Mouse (Mus musculus): ENCODE data around the gene Pheta2. TPM values are rescaled to one million over a fixed set of nuclear protein-coding genes. Genes with fewer than 3 reads are reported as not detected.

Pheta2 gene
- polyA plus RNA-seq, 1 experiment from 2014 or later = 5.4 TPM

DNA sequence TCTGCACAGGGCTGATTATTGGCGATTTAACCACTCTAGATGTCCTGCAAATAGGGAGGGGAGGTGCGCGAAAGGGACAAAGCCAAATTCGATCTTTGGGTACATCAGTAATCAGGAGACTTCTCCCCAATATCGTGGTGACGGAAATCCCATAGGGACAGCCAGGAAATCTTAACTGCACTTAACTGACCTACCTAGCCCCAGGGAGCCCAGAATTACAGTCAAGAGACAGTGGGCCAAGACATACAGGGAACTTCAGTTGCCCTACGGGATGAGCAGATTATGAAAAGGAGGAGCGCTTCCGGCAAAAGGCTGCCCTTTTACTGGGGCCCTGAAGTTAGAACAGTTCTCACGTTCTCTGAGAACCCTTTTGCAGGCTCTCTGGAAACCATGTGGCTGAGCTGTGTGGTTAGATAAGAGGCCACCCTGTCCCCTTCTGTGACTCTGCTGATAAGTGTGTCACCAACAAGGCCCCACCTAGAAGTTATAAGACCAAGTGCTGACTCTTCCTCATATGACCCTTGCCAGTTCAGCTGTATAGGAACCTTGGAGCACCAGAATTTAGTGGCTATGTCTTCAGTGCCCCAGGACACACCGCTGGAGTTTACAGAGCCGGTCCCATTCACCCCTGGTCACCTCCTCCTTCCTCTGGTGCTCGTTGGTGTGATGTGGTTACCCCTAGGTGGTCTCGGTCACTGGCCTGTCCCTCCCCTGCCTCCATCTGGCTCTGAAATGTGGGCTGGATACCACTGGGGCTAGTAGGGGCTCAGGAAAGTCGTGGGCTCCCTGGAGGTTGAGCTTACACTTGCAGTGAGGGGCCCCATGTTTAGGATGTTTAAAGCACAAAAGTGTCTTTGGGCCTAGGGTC is 3.2 kb downstream of the Pheta2 start:
- peak overlapping the region; percentile 43 for H3K4me3 ChIP-seq (ENCODE audit: low read depth, low read length)
- ATAC-seq = no peak
- peak overlapping the region; percentile 71 for H3K9ac ChIP-seq (ENCODE audit: low read depth, low read length)
- H3K4me2 ChIP-seq (replicated peaks; ENCODE audit: low read depth) = peak overlapping the region; percentile 78
- no peaks in the 10 kb centered on the region for H3K27me3 ChIP-seq (replicated peaks; ENCODE audit: control insufficient read depth, insufficient read depth, low read length)
- peaks cover 9% of the 10 kb centered on the region; the same call in 1 of the 2 replicates for H3K4me1 ChIP-seq (replicated peaks; ENCODE audit: control insufficient read depth, insufficient read depth, low read length)
- H3K36me3 ChIP-seq (ENCODE audit: control insufficient read depth, insufficient read depth) = no peaks in the 10 kb centered on the region; the same call in 1 of the 2 replicates
- 35% methylated on average over 15 of the region's 15 CpGs for WGBS
- H3K9me3 ChIP-seq (ENCODE audit: control insufficient read depth) = no peaks in the 10 kb centered on the region
- TF ChIP-seq CTCF (IDR thresholded peaks at IDR 0.05; ENCODE audit: low read depth) = no peak
- peak overlapping the region; percentile 94 for H3K27ac ChIP-seq (ENCODE audit: low read depth, low read length)

DNA sequence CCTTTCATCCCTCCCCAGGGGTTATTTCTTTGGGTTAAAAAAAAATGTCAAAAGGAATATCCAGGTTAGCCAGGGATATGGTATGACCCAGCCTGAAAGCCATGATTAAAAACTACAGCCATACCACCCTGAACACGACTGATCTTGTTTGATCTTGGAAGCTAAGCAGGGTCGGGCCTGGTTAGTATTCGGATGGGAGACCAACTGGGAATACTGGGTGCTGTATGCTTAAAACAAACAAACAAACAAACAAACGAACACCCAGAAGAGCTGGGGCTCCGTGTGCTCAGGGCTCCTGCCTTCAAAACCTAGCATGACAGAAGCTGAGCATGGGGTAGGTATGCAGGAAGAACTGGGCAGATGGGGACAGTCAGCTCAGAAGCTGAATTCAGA is 3.8 kb downstream of the Pheta2 start:
- 77% methylated on average over 5 of the region's 5 CpGs for WGBS
- Histone ChIP-seq H3K9me3 (ENCODE audit: control insufficient read depth) (no peaks in the 10 kb centered on the region), H3K27ac (ENCODE audit: low read depth, low read length) (peak overlapping the region; percentile 94), H3K4me3 (ENCODE audit: low read depth, low read length) (no peak overlapping the region), H3K27me3 (replicated peaks; ENCODE audit: control insufficient read depth, insufficient read depth, low read length) (no peaks in the 10 kb centered on the region), H3K9ac (ENCODE audit: low read depth, low read length) (no peak overlapping the region), H3K36me3 (ENCODE audit: control insufficient read depth, insufficient read depth) (no peaks in the 10 kb centered on the region), H3K4me2 (replicated peaks; ENCODE audit: low read depth) (no peak overlapping the region), H3K4me1 (replicated peaks; ENCODE audit: control insufficient read depth, insufficient read depth, low read length) (peaks cover 11% of the 10 kb centered on the region; the same call in 1 of the 2 replicates)
- no peak for TF ChIP-seq CTCF (IDR thresholded peaks at IDR 0.05; ENCODE audit: low read depth)
- no peak for ATAC-seq

- H3K4me1 ChIP-seq (replicated peaks; ENCODE audit: control insufficient read depth, insufficient read depth, low read length) = peaks cover 16% of the 10 kb centered on the region
- ATAC-seq = no peak
- peaks cover 10% of the 10 kb centered on the region; the same call in 1 of the 2 replicates for H3K36me3 ChIP-seq (ENCODE audit: control insufficient read depth, insufficient read depth)
- H3K4me3 ChIP-seq (ENCODE audit: low read depth, low read length) = no peak overlapping the region
- TF ChIP-seq CTCF (IDR thresholded peaks at IDR 0.05; ENCODE audit: low read depth) = no peak
- WGBS = 87% methylated on average over 27 of the region's 27 CpGs
- no peak overlapping the region for H3K27ac ChIP-seq (ENCODE audit: low read depth, low read length)
- H3K9ac ChIP-seq (ENCODE audit: low read depth, low read length) = no peak overlapping the region
- H3K4me2 ChIP-seq (replicated peaks; ENCODE audit: low read depth) = no peak overlapping the region
- H3K9me3 ChIP-seq (ENCODE audit: control insufficient read depth) = no peaks in the 10 kb centered on the region
- no peaks in the 10 kb centered on the region for H3K27me3 ChIP-seq (replicated peaks; ENCODE audit: control insufficient read depth, insufficient read depth, low read length)
Measured at GRCm38 (mm10) chr15:82343368-82344287, 4.9 kb downstream of the Pheta2 start.

DNA sequence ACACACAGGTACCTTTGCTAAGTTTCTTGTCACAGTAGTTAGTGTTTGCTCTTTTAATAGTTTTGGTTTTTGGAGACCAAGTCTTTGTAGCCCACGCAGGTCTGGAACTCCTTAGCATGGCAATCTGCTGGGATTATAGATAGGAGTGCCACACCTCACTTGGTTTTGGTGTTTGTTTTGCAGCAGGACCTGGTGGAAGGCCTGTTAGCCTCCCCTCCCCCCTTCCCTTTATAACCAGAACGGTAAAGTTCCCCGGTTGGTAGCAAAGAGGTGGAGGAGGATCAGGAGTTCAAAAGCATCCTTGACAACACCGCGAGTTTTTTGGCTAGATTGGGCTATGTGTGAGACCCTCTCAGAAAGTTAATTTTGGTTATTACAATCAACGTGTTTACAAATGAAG is 6.2 kb downstream of the Pheta2 start:
- no peak overlapping the region for H3K4me2 ChIP-seq (replicated peaks; ENCODE audit: low read depth)
- no peak for TF ChIP-seq CTCF (IDR thresholded peaks at IDR 0.05; ENCODE audit: low read depth)
- H3K9me3 ChIP-seq (ENCODE audit: control insufficient read depth) = no peaks in the 10 kb centered on the region
- H3K27ac ChIP-seq (ENCODE audit: low read depth, low read length) = no peak overlapping the region
- H3K4me1 ChIP-seq (replicated peaks; ENCODE audit: control insufficient read depth, insufficient read depth, low read length) = peaks cover 25% of the 10 kb centered on the region
- 81% methylated on average over 6 of the region's 6 CpGs for WGBS
- no peaks in the 10 kb centered on the region for H3K27me3 ChIP-seq (replicated peaks; ENCODE audit: control insufficient read depth, insufficient read depth, low read length)
- no peak overlapping the region for H3K9ac ChIP-seq (ENCODE audit: low read depth, low read length)
- no peak overlapping the region for H3K4me3 ChIP-seq (ENCODE audit: low read depth, low read length)
- H3K36me3 ChIP-seq (ENCODE audit: control insufficient read depth, insufficient read depth) = peaks cover 24% of the 10 kb centered on the region
- no peak for ATAC-seq

DNA sequence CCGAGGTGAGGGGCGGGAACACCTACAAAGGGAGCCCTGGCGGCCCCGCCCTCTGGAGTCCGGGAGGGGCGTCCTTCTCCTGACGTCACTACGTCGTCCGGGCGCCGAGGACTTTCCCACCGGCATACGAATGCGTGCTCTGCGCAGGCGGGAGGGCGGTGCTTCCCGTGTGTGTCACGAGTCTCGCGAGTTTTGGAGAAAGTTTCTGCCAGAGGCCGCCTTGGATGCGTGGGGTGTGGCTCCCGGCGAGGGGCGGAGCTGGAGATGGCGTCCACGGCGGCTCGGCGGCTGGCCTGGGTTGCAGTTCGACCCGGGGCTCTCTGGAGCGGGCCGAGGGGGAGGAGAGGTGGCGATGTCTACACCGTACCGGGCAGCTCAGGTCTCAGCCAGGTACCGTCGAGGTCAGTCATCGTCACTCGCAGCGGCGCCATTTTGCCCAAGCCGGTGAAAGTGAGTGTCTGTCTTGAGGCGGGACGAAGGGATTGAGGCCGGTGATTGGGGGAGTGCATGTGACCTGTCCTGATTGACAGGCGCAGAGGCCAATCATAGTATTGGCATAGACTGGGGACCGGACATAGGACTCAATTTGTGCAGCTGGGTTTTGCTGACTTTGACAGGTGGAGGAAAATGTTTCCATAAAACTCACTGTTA is 7.2 kb downstream of the Pheta2 start:
- H3K4me1 ChIP-seq (replicated peaks; ENCODE audit: control insufficient read depth, insufficient read depth, low read length) = peaks cover 30% of the 10 kb centered on the region
- no peaks in the 10 kb centered on the region for H3K27me3 ChIP-seq (replicated peaks; ENCODE audit: control insufficient read depth, insufficient read depth, low read length)
- peak overlapping the region; percentile 87 for H3K27ac ChIP-seq (ENCODE audit: low read depth, low read length)
- peaks cover 33% of the 10 kb centered on the region for H3K36me3 ChIP-seq (ENCODE audit: control insufficient read depth, insufficient read depth)
- peak overlapping the region; percentile 67 for H3K4me2 ChIP-seq (replicated peaks; ENCODE audit: low read depth)
- ATAC-seq = peak; percentile 96
- no peaks in the 10 kb centered on the region for H3K9me3 ChIP-seq (ENCODE audit: control insufficient read depth)
- peak overlapping the region; percentile 60 for H3K4me3 ChIP-seq (ENCODE audit: low read depth, low read length)
- peak overlapping the region; percentile 57 for H3K9ac ChIP-seq (ENCODE audit: low read depth, low read length)
- TF ChIP-seq CTCF (IDR thresholded peaks at IDR 0.05; ENCODE audit: low read depth) = no peak; the same call in 1 of the 2 replicates
- WGBS = under 1% methylated on average over 51 of the region's 51 CpGs
